Mouse (Mus musculus): ENCODE data around the gene Otulinl. TPM values are rescaled to one million over a fixed set of nuclear protein-coding genes. Genes with fewer than 3 reads are reported as not detected.

The Otulinl gene
- polyA plus RNA-seq, 1 experiment from 2014 or later: 11.0 TPM

- H3K4me1 ChIP-seq (ENCODE audit: control insufficient read depth, insufficient read depth, low read length): no peaks in the 10 kb centered on the region
- H3K36me3 ChIP-seq (ENCODE audit: control insufficient read depth, insufficient read depth, low read length): no peaks in the 10 kb centered on the region
- ATAC-seq: no peak
- no peak overlapping the region for H3K27ac ChIP-seq (ENCODE audit: low read length)
- WGBS: 90% methylated on average over 8 of the region's 8 CpGs
- H3K4me2 ChIP-seq (ENCODE audit: low read depth, low read length): no peak overlapping the region
- H3K9ac ChIP-seq (ENCODE audit: low read depth, low read length): no peak overlapping the region
- H3K9me3 ChIP-seq (ENCODE audit: control insufficient read depth, low read length): no peaks in the 10 kb centered on the region
- no peaks in the 10 kb centered on the region for H3K27me3 ChIP-seq (replicated peaks; ENCODE audit: control insufficient read depth, insufficient read depth, low read length)
- H3K4me3 ChIP-seq (ENCODE audit: low read length): no peak overlapping the region
Observed at GRCm38 (mm10) chr15:27646665-27647064, 34.7 kb downstream of the Otulinl start.

- ATAC-seq: no peak
- no peaks in the 10 kb centered on the region for H3K9me3 ChIP-seq (ENCODE audit: control insufficient read depth, low read length)
- no peak overlapping the region for H3K4me2 ChIP-seq (ENCODE audit: low read depth, low read length)
- WGBS: 83% methylated on average over 3 of the region's 3 CpGs
- no peaks in the 10 kb centered on the region for H3K36me3 ChIP-seq (ENCODE audit: control insufficient read depth, insufficient read depth, low read length)
- no peaks in the 10 kb centered on the region for H3K4me1 ChIP-seq (ENCODE audit: control insufficient read depth, insufficient read depth, low read length)
- no peak overlapping the region for H3K9ac ChIP-seq (ENCODE audit: low read depth, low read length)
- no peak overlapping the region for H3K4me3 ChIP-seq (ENCODE audit: low read length)
- H3K27me3 ChIP-seq (replicated peaks; ENCODE audit: control insufficient read depth, insufficient read depth, low read length): no peaks in the 10 kb centered on the region
- H3K27ac ChIP-seq (ENCODE audit: low read length): no peak overlapping the region
Observed at GRCm38 (mm10) chr15:27645250-27645649, 36.1 kb downstream of the Otulinl start.

GRCm38 (mm10) chr15:27642895-27643294 lies 38.5 kb downstream of the Otulinl start:
- H3K36me3 ChIP-seq (ENCODE audit: control insufficient read depth, insufficient read depth, low read length): no peaks in the 10 kb centered on the region
- no peak overlapping the region for H3K27ac ChIP-seq (ENCODE audit: low read length)
- no peak for ATAC-seq
- H3K9ac ChIP-seq (ENCODE audit: low read depth, low read length): no peak overlapping the region
- 91% methylated on average over 3 of the region's 3 CpGs for WGBS
- no peak overlapping the region for H3K4me2 ChIP-seq (ENCODE audit: low read depth, low read length)
- H3K4me3 ChIP-seq (ENCODE audit: low read length): no peak overlapping the region
- H3K4me1 ChIP-seq (ENCODE audit: control insufficient read depth, insufficient read depth, low read length): no peaks in the 10 kb centered on the region
- no peaks in the 10 kb centered on the region for H3K9me3 ChIP-seq (ENCODE audit: control insufficient read depth, low read length)
- H3K27me3 ChIP-seq (replicated peaks; ENCODE audit: control insufficient read depth, insufficient read depth, low read length): no peaks in the 10 kb centered on the region

- 55% methylated on average over 12 of the region's 12 CpGs for WGBS
Observed at GRCm38 (mm10) chr15:27641171-27641570, 40.2 kb downstream of the Otulinl start.

GRCm38 (mm10) chr15:27633941-27634900 lies 47.2 kb downstream of the Otulinl start:
- H3K4me2 ChIP-seq (ENCODE audit: low read depth, low read length): no peak overlapping the region
- H3K4me1 ChIP-seq (ENCODE audit: control insufficient read depth, insufficient read depth, low read length): peaks cover 6% of the 10 kb centered on the region
- WGBS: 78% methylated on average over 8 of the region's 8 CpGs
- H3K9ac ChIP-seq (ENCODE audit: low read depth, low read length): no peak overlapping the region
- H3K36me3 ChIP-seq (ENCODE audit: control insufficient read depth, insufficient read depth, low read length): no peaks in the 10 kb centered on the region
- H3K4me3 ChIP-seq (ENCODE audit: low read length): no peak overlapping the region
- no peaks in the 10 kb centered on the region for H3K27me3 ChIP-seq (replicated peaks; ENCODE audit: control insufficient read depth, insufficient read depth, low read length)
- no peak for ATAC-seq
- H3K9me3 ChIP-seq (ENCODE audit: control insufficient read depth, low read length): no peaks in the 10 kb centered on the region
- H3K27ac ChIP-seq (ENCODE audit: low read length): no peak overlapping the region

More at GRCm38 (mm10) chr15:27641171-27641570, 40.2 kb downstream of the Otulinl start:
- H3K9me3 ChIP-seq (ENCODE audit: control insufficient read depth, low read length): no peaks in the 10 kb centered on the region
- no peaks in the 10 kb centered on the region for H3K4me1 ChIP-seq (ENCODE audit: control insufficient read depth, insufficient read depth, low read length)
- H3K9ac ChIP-seq (ENCODE audit: low read depth, low read length): no peak overlapping the region
- H3K4me2 ChIP-seq (ENCODE audit: low read depth, low read length): no peak overlapping the region
- no peaks in the 10 kb centered on the region for H3K27me3 ChIP-seq (replicated peaks; ENCODE audit: control insufficient read depth, insufficient read depth, low read length)
- no peak for ATAC-seq
- H3K4me3 ChIP-seq (ENCODE audit: low read length): no peak overlapping the region
- no peak overlapping the region for H3K27ac ChIP-seq (ENCODE audit: low read length)
- H3K36me3 ChIP-seq (ENCODE audit: control insufficient read depth, insufficient read depth, low read length): no peaks in the 10 kb centered on the region

GRCm38 (mm10) chr15:27630601-27631383 lies 50.6 kb downstream of the Otulinl start, which contains the start of gene Otulin:
Gene Otulin, minus strand, starts transcription at chr15:27630693.
- ATAC-seq: peak; percentile 99
- H3K4me1 ChIP-seq (ENCODE audit: control insufficient read depth, insufficient read depth, low read length): peaks cover 15% of the 10 kb centered on the region
- H3K4me3 ChIP-seq (ENCODE audit: low read length): peak within 1 kb of the TSS; percentile 92
- no peaks in the 10 kb centered on the region for H3K9me3 ChIP-seq (ENCODE audit: control insufficient read depth, low read length)
- H3K27ac ChIP-seq (ENCODE audit: low read length): peak within 1 kb of the TSS; percentile 54
- WGBS: 5% methylated on average over 56 of the region's 56 CpGs
- no peaks in the 10 kb centered on the region for H3K27me3 ChIP-seq (replicated peaks; ENCODE audit: control insufficient read depth, insufficient read depth, low read length)
- H3K4me2 ChIP-seq (ENCODE audit: low read depth, low read length): peak within 1 kb of the TSS; percentile 77
- no peaks in the 10 kb centered on the region for H3K36me3 ChIP-seq (ENCODE audit: control insufficient read depth, insufficient read depth, low read length)
- H3K9ac ChIP-seq (ENCODE audit: low read depth, low read length): peak within 1 kb of the TSS; percentile 92

GRCm38 (mm10) chr15:27629800-27630600 lies 51.4 kb downstream of the Otulinl start:
- Histone ChIP-seq H3K9ac (ENCODE audit: low read depth, low read length) (peak overlapping the region; percentile 92), H3K4me3 (ENCODE audit: low read length) (peak overlapping the region; percentile 92), H3K4me2 (ENCODE audit: low read depth, low read length) (peak overlapping the region; percentile 77), H3K27ac (ENCODE audit: low read length) (peak overlapping the region; percentile 54), H3K27me3 (replicated peaks; ENCODE audit: control insufficient read depth, insufficient read depth, low read length) (no peaks in the 10 kb centered on the region), H3K4me1 (ENCODE audit: control insufficient read depth, insufficient read depth, low read length) (peaks cover 15% of the 10 kb centered on the region), H3K36me3 (ENCODE audit: control insufficient read depth, insufficient read depth, low read length) (no peaks in the 10 kb centered on the region), H3K9me3 (ENCODE audit: control insufficient read depth, low read length) (no peaks in the 10 kb centered on the region)
- WGBS: 2% methylated on average over 39 of the region's 53 CpGs
- ATAC-seq: peak; percentile 68

GRCm38 (mm10) chr15:27629046-27629445 lies 52.3 kb downstream of the Otulinl start:
- Histone ChIP-seq H3K27ac (ENCODE audit: low read length) (no peak overlapping the region), H3K4me1 (ENCODE audit: control insufficient read depth, insufficient read depth, low read length) (peaks cover 15% of the 10 kb centered on the region), H3K4me2 (ENCODE audit: low read depth, low read length) (peak overlapping the region; percentile 77), H3K27me3 (replicated peaks; ENCODE audit: control insufficient read depth, insufficient read depth, low read length) (no peaks in the 10 kb centered on the region), H3K36me3 (ENCODE audit: control insufficient read depth, insufficient read depth, low read length) (no peaks in the 10 kb centered on the region), H3K9me3 (ENCODE audit: control insufficient read depth, low read length) (no peaks in the 10 kb centered on the region), H3K4me3 (ENCODE audit: low read length) (no peak overlapping the region), H3K9ac (ENCODE audit: low read depth, low read length) (peak overlapping the region; percentile 23; the same call in 1 of the 2 replicates)
- ATAC-seq: no peak
- WGBS: 62% methylated on average over 4 of the region's 4 CpGs
